Mouse (Mus musculus): ENCODE results near the gene Atpaf2.
A peak's percentile ranks its signal among the peaks of the same experiment; 100 is the strongest.
"Not testable (repeated sequence)": the region's sequence is repeated elsewhere in the genome, so short reads cannot be mapped to it uniquely, and the experiment has no call there.

The Atpaf2 gene

DNA sequence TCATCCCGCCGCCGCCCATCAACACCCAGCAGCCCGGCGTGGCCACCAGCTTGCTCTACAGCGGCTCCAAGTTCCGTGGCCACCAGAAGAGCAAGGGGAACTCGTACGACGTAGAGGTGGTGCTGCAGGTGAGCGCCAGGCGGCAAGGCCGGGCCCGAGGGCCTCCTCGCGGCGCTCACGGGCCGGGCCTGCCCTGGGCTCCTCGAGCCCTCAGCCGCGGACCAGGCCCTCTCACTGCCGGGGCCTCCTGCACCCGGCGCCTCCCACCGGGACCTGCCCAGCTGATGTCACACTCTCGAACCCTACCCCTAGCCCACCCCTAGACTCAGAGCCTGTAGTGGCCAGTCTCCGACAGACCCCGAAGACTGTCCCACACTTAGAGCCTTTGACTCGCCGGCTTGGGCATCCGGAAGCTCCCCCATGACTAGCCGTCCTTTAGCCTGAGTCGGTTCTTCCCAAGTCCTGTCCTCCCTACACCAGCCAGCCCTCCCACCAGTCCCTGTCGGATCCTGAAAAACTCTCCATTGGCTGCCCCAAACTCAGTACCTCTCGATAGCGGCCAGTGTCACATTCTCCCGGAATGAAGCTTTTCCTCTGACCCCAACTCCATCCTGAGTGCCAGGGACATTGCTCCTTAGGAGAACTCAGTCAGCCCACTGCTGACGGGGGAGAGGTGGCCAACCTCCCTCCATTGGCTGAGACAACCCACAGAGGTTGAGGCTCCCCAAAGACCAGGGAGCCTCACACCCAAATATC, at the start of gene Atpaf2:
Atpaf2 (minus strand) TSS at position 741 of the 756 bp plus-strand sequence.
- DNase-seq (ENCODE audit: low spot score in 2 of 2): no peak

DNA sequence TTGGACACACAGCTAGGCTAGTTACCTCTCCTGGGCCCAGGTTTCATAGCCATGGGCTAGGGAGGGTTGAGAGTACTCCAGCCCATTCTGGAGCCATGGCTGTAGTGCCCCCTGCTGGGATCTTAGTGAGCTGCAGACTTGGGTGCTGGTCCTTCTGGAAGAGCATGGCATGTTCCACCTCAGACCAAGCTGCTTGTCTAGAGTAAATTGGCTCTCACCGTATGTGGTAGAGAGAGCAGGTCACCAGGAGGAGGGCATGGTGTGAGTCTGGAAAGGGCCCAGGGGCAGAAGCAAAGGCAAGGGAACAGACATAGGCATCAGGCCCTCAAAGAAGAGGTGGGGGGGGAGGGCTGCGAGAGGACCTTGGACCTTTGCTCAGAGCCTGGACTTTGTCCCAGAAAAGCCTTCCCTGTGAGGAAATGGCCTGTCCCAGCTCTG, 47.7 kb upstream of the Atpaf2 start:
- peak; percentile 55 to 79 for DNase-seq (ENCODE audit: low spot score in 2 of 2)

DNA sequence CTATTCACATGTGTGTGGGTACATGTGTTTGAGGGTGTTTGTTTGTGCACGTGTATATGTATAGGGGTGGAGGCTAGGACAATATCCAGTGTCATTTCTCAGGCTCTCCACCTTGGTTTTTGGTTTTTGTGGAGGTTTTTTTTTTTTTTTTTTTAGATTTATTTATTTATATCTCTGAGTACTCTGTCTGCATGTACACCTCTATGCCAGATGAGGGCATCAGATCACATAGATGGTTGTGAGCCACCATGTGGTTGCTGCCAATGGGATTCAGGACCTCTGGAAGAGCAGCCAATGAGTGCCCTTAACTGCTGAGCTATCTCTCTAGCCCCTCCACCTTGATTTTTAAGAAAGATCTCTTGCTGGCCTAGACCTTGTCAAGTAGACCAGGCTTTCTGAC, 39.7 kb upstream of the Atpaf2 start:
- no peak for DNase-seq (ENCODE audit: low spot score in 2 of 2)

DNA sequence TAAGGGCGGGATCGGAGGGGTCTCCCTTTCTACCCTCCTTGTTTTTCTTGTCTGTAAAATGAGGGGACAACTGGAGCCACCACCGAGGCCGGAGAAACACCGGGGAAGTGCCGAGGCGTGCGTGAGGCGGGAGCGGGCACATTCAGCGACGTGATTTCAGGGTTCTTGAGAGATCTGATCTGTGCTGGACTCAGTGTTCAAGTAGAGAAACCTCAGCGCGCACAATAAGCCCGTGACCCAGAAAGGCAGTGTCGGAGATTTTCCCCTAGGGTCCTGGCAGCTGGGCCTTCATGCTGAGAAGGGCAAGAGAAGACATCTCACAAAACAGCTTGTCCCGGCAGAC, 36.5 kb upstream of the Atpaf2 start:
- DNase-seq (ENCODE audit: low spot score in 2 of 2): no peak

DNA sequence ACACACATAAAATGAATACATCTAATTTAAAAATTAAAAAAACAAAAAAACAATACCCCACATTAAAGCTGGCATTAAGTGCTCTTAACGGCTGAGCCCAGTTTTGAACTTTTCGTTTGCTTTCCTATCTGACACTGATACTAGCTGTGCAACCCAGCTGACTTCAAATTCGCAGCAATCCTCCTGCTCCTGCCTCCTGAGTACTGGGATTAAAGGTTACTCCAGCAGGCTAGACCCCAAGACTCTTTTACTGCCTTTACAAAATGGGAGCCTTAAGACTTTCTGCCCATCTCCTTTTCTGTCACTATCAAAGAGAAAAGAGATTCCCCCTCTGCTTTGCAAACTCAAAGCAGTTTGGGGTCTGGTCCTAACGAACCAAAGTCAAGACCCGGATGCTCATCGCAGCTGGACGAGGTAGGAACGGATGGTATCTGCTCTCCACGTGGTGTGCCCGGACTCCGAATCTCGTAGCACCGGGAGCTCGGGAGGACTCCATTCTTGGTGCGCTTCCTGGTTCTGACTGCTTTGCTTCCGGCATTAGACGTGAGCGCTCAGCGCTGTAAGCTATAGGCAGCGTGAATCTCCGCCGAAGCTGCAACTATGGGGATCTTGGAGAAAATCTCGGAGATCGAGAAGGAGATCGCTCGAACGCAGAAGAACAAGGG, 36.0 kb upstream of the Atpaf2 start, which contains the start of gene Drg2:
Drg2 (plus strand) TSS at position 512 of the 665 bp plus-strand sequence.
- peak; percentile 87 to 93 for DNase-seq (ENCODE audit: low spot score in 2 of 2)

DNA sequence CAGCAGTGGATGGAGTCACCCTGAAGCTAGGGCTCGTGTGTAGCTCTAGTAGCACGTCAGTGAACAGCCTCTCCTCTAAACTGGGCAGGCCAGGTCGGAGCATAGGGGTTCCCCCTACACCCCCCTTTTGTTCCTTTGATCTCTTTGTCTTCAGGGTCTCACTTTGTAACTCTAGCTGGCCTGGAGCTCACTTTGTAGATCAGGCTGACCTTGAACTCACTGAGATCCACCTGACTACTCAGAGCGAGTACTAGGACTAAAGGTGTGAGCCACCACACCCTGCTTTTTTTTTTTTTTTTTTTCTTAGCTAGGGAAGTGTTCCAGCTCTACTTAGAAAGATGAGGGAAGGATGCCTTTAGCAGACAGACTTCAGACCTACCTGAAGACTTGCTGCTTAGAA, 25.8 kb upstream of the Atpaf2 start:
- DNase-seq (ENCODE audit: low spot score in 2 of 2): no peak

DNA sequence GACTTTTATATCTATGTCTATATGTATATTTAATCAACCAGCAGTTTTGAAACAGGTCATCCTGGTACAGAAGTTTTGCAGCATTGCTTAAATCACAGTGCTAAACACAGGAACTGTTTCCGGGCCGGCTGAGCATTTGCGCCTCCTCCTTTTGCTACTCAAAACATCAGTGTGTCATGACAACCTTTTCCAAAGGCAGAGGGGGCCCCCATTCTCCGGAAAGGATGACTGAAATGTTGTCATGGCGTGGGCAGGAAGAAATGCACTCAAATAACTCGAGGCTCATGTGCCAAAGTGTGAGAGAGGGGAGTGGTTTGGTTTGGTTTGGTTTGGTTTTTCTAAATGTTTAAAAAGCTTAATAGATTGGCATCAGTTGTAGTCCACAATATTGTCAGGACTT, 24.6 kb upstream of the Atpaf2 start:
- no peak for DNase-seq (ENCODE audit: low spot score in 2 of 2)

DNA sequence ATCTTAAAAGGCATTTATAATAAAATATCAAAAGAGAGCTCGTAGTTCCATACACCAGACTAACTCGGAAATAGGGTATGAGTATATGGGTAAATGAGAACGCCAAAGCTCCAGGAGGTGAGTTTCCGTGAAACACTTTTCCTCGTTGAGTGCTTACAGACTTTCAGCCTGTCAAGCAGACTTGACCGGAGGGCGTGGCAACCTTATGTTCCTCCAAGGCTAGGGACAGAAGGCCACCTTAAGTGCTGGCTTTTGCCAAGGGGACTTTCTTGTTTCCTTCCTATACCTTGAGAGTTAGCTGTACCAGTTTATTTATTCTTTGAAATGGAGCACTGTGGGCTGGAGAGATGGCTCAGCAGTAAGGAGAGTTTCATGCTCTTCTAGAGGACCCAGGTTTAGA, 21.9 kb upstream of the Atpaf2 start:
- no peak for DNase-seq (ENCODE audit: low spot score in 2 of 2)

DNA sequence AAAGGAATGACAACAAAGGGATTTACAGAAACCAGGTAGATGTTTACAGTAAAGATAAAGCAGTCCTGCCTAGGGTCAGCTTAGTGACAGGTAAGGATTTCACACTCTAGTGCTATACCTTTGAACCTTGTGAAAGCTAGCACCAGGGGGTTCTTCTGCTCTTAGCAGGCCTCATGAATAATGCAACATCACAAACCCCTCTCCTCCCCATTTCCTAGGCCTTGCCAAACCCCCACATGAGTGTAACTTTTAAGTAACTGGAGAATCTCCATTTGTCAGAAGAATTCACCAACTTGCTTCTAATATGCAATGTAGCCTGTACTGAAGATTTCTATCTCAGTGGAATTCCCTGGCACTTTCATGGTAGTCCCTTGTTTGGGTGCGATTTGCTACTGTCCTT, 21.4 kb upstream of the Atpaf2 start:
- DNase-seq (ENCODE audit: low spot score in 2 of 2): not testable (repeated sequence)

DNA sequence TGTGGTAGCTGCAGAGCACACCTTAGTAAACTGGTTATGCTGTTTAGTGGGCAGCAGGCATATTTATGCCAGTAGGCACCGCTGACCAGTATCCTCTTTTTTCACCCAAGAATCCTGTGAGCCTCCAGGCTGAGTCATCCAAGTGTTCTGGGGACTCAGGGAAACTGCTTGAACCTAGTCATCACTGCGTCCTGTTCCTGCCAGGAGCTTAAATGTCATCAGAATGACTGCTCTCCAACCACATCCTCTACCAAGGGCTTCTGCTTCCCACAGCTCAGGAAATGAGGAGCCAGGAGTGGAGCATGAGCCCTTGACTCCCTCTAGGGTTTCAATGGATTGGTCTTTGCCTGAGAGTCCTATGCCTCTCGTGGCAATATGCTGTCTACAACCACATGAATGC, 18.4 kb upstream of the Atpaf2 start:
- no peak for DNase-seq (ENCODE audit: low spot score in 2 of 2)

DNA sequence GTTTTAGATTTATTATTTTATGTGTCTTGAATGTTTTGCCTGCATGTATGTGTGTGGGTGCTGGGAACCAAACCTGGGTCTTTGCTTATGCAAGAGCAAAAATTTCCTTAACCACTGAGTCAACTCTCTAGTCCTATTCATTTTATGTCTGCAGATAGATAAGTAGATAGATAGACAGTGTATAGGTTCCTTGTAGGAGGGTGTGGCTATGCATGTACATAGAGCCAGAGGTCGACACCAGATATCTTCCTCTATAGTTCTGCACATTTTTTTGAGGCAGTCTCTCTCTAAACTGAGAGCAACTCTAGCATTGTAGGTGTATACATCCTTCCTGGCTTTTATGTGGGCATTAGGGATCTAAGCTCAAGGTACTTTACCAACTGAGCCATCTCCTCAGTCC, 16.9 kb upstream of the Atpaf2 start:
- no peak for DNase-seq (ENCODE audit: low spot score in 2 of 2)

DNA sequence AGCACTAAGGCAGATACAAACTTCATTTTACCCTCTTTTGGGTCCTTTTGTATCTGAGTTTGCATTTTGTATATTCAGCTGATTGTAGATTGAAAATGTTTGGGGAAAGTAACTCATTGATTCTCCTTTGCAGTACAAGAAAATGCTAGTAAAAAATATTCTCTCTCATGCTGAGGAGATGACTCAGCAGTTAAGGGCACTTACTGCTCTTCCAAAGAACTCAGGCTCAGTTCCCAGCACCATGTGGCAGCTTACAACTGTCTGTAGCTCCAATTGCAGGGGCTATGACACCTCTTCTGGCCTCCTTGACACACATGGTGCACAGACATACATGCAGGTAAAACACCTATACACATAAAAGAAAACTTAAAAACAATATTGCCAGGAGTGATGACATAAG, 15.2 kb upstream of the Atpaf2 start:
- no peak for DNase-seq (ENCODE audit: low spot score in 2 of 2)

DNA sequence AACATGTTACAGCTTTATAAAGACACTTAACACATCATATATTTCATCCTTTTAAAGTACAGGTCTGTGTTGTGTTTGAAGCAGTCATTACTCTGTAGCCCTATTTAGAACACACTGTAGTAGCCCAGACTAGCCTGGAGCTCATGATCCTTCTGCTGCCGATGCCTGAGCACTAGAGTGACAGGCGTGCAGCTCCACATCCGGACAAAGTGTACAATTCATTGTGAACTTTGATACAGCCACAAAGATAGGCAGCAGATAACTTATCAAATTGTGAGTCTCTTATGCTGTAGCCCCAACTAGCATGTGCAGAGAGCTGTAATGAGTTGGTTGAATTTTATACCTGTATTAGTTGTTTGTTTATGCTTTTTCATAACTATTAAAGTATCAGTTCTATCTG, 9.4 kb upstream of the Atpaf2 start:
- no peak for DNase-seq (ENCODE audit: low spot score in 2 of 2)

DNA sequence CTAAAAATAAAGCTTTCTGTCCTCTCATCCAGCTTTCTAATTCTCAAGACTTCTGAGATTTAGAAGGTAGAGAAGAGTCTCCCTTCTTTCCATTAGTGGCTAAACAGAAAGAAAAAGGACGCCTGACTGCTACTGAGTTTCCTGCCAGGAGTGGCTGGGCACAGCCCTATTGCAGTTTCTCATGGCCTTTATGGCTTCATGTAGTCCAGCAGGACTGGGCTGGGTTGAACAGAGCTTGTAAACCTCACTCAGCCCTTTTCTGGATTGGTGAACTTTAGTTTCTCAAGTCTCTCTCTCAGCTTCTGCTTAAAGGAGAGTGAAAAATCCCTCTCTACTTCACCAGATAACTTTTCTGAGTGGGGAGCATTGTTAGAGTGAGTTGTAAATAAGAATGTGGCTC, 8.2 kb upstream of the Atpaf2 start:
- no peak for DNase-seq (ENCODE audit: low spot score in 2 of 2)

DNA sequence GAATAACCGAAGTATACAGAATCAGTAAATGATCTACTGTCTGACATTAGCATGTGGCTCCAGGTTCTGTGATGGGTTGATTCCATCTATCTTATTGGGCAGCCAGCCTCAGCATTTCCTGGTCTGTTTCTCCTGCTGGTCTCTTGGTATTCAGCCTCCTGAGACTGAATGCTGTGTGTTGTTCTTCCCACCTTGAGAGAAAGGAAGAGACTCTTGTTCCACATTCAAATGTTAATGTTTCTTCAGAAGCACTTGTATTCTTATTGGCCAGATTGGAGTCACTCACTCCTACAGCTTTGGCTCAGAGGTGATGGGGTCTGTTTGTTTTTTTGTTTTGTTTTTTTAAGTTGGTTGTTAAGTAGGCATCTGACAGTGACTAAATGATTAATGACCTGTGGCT, 4.7 kb upstream of the Atpaf2 start:
- no peak for DNase-seq (ENCODE audit: low spot score in 2 of 2)

DNA sequence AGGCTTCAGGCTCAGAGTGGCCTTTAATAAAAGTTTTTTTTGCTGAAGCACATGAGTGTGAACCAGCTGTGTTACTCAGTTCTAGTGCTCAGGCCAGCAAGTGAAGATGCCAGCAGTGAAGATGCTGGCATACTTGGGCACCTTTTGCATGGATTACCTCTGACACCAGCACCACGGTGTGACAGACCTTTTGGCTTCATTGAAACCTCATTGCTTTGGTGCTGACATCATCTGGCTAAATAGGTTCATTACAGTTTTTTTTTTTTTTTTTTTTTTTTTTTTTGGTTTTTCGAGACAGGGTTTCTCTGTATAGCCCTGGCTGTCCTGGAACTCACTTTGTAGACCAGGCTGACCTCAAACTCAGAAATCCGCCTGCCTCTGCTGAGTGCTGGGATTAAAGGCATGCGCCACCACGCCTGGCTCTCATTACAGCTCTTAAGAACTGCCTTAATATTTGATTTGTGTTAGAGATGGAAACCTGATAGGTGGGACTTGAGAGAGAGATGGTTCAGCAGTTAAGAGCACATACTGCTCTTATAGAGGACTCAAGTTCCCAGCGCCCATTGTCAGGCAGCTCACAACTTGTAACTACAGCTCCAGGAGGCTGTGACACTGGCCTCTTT, 3.9 kb upstream of the Atpaf2 start:
- DNase-seq (ENCODE audit: low spot score in 2 of 2): no peak

DNA sequence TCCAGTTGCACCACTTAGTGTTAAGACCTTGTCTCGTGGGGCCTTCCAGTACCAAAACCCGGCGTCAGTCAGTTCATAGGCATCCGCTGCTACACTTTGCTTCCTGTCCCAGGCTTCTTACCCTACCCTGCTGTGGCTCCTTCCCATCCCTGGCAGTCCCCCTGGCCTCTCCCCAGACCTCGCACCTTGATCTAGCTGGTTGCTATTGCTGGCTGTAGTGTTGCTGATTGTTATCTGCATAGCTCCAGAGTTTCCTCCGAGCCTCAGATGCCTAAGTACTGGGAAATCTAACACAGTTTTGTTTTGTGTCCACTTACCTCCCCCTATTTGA, 181 bp upstream of the Atpaf2 start:
- peak in 1 of 2 experiments; percentile 27 for DNase-seq (ENCODE audit: low spot score in 2 of 2)

DNA sequence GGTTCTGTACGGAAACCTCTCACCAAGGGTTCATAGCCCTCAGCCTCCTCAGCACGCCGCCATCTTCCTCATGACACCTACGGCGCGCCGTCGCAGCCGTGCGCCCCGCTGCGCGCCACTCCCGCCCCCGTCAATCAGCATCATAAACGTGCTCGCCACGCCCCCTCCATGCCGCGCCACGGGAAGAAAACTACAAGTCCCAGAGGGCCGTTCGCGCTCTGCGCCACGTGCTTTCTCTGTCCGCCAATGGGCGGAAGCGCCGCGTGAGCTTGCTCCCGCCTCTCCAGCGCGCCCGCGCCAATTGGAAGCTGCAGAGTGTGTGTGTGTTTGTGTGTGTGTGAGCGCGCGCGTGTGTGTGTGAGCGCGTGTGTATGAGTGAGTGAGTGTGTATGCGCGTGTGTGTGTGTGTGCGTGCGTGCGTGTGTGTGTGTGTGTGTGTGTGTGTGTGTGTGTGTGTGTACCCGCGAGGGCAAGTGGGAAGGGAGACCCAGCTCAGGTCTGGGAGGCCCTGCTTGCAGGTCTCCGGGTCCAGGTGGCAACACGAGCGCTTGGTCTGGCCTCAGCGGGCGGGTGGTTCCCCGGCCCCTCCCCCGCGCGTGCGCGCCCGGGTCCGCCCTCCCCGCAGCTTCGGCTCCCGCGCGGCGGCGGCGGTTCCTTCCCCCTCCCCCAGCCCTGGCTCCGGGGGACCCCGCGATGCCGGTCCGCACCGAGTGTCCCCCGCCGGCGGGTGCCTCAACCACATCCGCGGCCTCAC, 1.1 kb downstream of the Atpaf2 start, which contains the start of gene Gid4:
Gid4 (plus strand) TSS at position 183 of the 754 bp plus-strand sequence.
- peak; percentile 99 for DNase-seq (ENCODE audit: low spot score in 2 of 2)

DNA sequence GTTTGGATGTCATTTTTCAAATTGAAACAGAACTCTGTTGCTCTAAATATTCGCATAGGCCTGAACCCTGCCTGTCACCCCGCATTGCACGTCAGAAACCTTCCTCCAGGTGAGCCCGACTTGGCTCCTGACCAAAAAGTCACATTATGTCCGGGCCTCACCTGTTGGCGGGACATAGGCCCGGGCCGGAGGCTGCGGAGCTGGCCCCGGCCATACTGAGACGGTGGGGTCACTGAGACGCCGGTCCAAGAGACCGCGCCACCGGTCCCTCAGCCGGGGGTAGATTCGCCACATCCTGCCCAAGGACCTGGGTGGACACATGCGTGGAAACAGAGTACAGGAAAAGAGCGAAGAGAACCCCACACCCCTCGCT, 1.7 kb downstream of the Atpaf2 start:
- DNase-seq (ENCODE audit: low spot score in 2 of 2): no peak

DNA sequence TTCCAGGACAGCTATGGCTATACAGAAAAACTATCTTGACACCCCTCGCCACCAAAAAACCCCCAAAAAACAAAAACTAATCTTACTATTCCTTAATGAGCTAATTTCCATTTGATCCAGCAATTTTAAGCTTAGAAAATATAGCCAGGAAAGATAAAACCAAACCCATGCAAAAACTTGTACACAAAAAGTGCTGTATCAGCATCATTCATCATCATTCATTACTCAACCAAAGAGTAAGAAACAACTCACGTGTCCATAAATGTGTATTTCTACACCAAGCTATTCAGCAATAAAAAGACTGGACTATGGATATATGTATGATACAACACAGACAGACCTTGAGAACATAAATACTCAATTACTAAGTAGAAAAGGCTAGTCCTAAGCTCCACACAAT, 5.3 kb downstream of the Atpaf2 start:
- no peak for DNase-seq (ENCODE audit: low spot score in 2 of 2)

DNA sequence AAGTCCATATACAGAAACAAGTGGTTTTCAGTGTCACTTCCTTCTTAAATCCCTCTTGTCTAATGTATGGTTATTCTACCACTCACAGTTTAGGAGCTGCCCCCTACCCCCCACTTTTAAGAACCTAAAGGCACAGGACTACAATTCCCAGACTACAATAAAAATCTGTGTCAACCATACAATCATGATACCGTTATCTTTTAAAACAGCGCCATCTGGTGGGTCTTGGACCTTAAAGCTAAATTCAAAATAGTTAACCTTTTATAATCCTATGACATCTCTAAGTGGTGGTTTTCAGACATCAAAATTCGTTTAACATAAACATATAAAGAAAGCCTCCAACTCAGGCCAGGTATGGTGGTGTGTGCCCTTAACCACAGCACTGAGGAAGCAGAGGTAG, 6.1 kb downstream of the Atpaf2 start:
- peak; percentile 54 to 78 for DNase-seq (ENCODE audit: low spot score in 2 of 2)

DNA sequence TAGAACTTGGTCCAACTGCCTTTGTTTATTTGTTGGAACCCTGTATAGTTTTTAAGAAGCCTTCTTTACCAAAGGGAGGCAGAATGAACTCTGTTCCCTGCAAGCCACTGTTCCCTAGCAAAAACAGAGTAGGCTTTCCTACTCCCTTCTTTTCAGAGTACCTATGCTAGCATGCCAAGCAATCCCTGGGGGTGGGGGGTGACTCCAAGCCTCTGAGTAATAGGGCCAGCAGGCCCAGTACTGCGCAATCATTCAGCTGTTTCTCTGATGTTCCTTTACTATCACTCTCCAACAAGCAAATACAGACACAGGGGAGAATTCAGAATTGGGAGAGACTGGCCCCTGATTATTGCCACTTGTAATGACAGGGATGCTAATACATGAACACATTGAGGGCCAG, 11.7 kb downstream of the Atpaf2 start:
- no peak for DNase-seq (ENCODE audit: low spot score in 2 of 2)
